Mouse (Mus musculus) thymus, adult 2 months (tissue): ENCODE measurements around the gene Stox1.

Experiments used
- CTCF ChIP-seq: fragments of 200-500 bp; IDR thresholded peaks from 2 replicates; pipeline ENCODE4 v1.5.1; 2012; ENCODE audit warnings: mild to moderate bottlenecking, control low read depth, low read length, moderate library complexity, borderline replicate concordance; ENCODE audit not compliant: control insufficient read depth, poor library complexity, insufficient read depth; ENCODE audit errors: extremely low read depth
- POLR2A ChIP-seq: fragments of 200-500 bp; IDR thresholded peaks from 2 replicates; pipeline ENCODE4 v1.6.1; 2012; ENCODE audit warnings: mild to moderate bottlenecking, low read length, control low read depth, moderate library complexity; ENCODE audit not compliant: control insufficient read depth, poor library complexity, insufficient read depth; ENCODE audit errors: extremely low read depth

GRCm38 (mm10) chr10:62664171-62664570 lies 61.8 kb downstream of the Stox1 start:
- TF ChIP-seq CTCF (no peak), POLR2A (no peak)
